Mouse (Mus musculus): ENCODE data around the gene Slc4a2.

- TF ChIP-seq CTCF (IDR thresholded peaks at IDR 0.05; ENCODE audit: extremely low read depth, insufficient read depth, insufficient read length, insufficient replicate concordance): no peak
- TF ChIP-seq POLR2A (IDR thresholded peaks at IDR 0.05; ENCODE audit: low read depth, low read length): no peak
These were observed 18.9 kb upstream of the Slc4a2 start for GRCm38 (mm10) chr5:24404594-24405360.
